Mouse (Mus musculus): ENCODE measurements at regions not wholly inside any gene's neighbourhood (a gene's known extent, or its start where the extent isn't known, plus 50 kb on each side); places are given as distances from the start of the nearest gene placed in this dataset.

DNA sequence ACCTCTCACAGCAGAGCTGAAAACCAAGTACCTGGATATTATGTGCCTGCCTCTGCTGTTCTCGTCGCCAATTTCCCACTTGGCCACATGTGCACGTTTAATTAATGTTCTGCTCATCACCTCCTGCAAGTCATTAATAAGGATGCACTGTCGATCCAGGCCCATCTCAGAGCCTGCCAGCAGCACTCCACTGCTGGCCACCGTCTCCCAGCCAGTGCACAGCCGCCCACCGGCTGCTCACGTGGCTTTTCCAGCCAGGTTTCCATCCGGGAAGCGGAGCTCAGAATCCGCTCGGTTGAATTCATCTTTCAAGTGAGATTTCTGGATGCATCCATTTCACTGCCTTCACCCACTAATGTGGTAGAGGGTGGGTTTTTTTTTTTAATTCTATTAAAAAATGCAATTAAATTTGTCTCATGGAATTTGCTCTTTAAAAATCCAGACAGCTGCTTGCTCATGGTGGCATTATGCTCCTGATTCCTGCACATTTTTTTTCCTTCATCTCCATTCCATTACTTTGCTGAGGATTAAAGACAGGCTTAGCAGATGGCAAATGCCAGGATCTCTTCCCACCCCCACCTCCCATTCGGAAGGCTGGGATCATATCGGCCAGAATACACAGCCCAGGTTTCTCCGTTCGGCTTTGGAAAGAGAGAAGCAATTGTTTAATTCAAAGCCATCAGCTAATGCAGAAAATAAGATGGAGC is 113.9 kb upstream of the Lmo4 start:
- Histone ChIP-seq H3K4me3 (no peak overlapping the region), H3K9ac (replicated peaks) (peak overlapping the region; percentile 34), H3K4me2 (replicated peaks) (peak overlapping the region; percentile 38), H3K27me3 (no peaks in the 10 kb centered on the region), H3K36me3 (no peaks in the 10 kb centered on the region), H3K27ac (replicated peaks) (peak overlapping the region; percentile 60), H3K4me1 (peaks cover 18% of the 10 kb centered on the region), H3K9me3 (no peaks in the 10 kb centered on the region)
- 15% methylated on average over 16 of the region's 16 CpGs for WGBS
- peak; percentile 69 for ATAC-seq (replicated peaks)

DNA sequence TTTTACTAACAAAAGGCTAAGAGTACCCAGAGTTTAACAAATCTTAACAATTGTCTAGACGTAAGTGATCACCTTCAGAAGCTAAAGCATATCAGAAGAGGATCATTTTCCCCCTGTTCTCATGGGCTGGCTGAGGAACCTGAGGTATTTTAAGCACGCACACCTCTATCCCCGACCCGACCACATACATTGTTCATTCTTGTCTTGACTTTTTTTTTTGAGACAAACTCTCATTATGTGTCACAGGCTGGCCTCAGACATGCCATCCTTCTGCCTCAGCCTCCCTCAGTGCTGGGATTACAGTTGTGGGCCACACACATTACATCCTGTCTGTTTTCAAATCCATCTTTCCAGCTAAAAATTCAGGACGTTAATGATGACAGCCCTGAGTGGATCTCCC is 105.7 kb upstream of the Lmo4 start:
- no peak overlapping the region for H3K27ac ChIP-seq (replicated peaks)
- H3K36me3 ChIP-seq, result no peaks in the 10 kb centered on the region
- H3K4me3 ChIP-seq, result no peak overlapping the region
- H3K9me3 ChIP-seq, result no peaks in the 10 kb centered on the region
- no peaks in the 10 kb centered on the region for H3K4me1 ChIP-seq
- H3K4me2 ChIP-seq (replicated peaks), result no peak overlapping the region
- H3K9ac ChIP-seq (replicated peaks), result no peak overlapping the region
- no peak for ATAC-seq (replicated peaks)
- H3K27me3 ChIP-seq, result 0 out of 2 replicates have a peak, but pooled peaks cover 2% of the 10 kb centered on the region
- WGBS, result 90% methylated on average over 5 of the region's 5 CpGs

- no peaks in the 10 kb centered on the region for H3K36me3 ChIP-seq
- H3K27ac ChIP-seq (replicated peaks), result no peak overlapping the region
- no peak overlapping the region for H3K9ac ChIP-seq (replicated peaks)
- WGBS, result 75% methylated on average over 4 of the region's 4 CpGs
- ATAC-seq (replicated peaks), result peak; percentile 62; the same call in 1 of the 2 replicates
- H3K27me3 ChIP-seq, result 0 out of 2 replicates have a peak, but pooled peaks cover 2% of the 10 kb centered on the region
- H3K4me1 ChIP-seq, result 0 out of 2 replicates have a peak, but pooled peaks cover 12% of the 10 kb centered on the region
- H3K4me2 ChIP-seq (replicated peaks), result no peak overlapping the region
- no peaks in the 10 kb centered on the region for H3K9me3 ChIP-seq
- no peak overlapping the region for H3K4me3 ChIP-seq
Measured at GRCm38 (mm10) chr3:144308616-144309015, 103.6 kb upstream of the Lmo4 start.

GRCm38 (mm10) chr3:144307557-144307956 is 102.5 kb upstream of the Lmo4 start:
- Histone ChIP-seq H3K27me3 (0 out of 2 replicates have a peak, but pooled peaks cover 2% of the 10 kb centered on the region), H3K4me1 (0 out of 2 replicates have a peak, but pooled peaks cover 12% of the 10 kb centered on the region), H3K9ac (replicated peaks) (no peak overlapping the region), H3K27ac (replicated peaks) (no peak overlapping the region), H3K36me3 (no peaks in the 10 kb centered on the region), H3K4me3 (no peak overlapping the region), H3K9me3 (no peaks in the 10 kb centered on the region), H3K4me2 (replicated peaks) (no peak overlapping the region)
- ATAC-seq (replicated peaks), result no peak
- WGBS, result 82% methylated on average over 3 of the region's 3 CpGs

DNA sequence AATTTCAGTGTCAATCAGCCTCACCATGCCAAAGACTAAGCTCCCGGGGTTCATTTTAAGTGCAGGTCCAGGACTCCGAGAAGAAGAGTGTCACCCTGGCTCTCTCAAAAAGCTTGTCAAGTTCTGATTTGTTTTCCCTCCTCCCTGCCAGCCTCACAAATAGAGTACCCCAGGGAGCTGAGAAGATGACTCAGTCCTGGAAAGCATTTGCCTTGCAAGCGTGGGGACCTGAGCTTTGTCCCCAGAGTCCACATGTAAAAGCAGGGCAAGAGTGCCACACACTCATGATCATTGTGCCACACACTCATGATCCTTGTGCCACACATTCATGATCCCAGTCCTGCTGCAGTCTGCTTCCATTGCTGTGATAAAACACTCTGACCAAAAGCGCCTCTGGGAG is 100.4 kb upstream of the Lmo4 start:
- 0 out of 2 replicates have a peak, but pooled peaks cover 12% of the 10 kb centered on the region for H3K4me1 ChIP-seq
- no peaks in the 10 kb centered on the region for H3K9me3 ChIP-seq
- no peak overlapping the region for H3K4me2 ChIP-seq (replicated peaks)
- 48% methylated on average over 4 of the region's 4 CpGs for WGBS
- no peaks in the 10 kb centered on the region for H3K36me3 ChIP-seq
- H3K27me3 ChIP-seq, result no peaks in the 10 kb centered on the region
- no peak overlapping the region for H3K27ac ChIP-seq (replicated peaks)
- ATAC-seq (replicated peaks), result no peak
- H3K9ac ChIP-seq (replicated peaks), result no peak overlapping the region
- H3K4me3 ChIP-seq, result no peak overlapping the region

- ATAC-seq (replicated peaks), result no peak
- H3K9me3 ChIP-seq, result no peaks in the 10 kb centered on the region
- H3K4me2 ChIP-seq (replicated peaks), result no peak overlapping the region
- no peaks in the 10 kb centered on the region for H3K36me3 ChIP-seq
- H3K4me3 ChIP-seq, result no peak overlapping the region
- no peak overlapping the region for H3K27ac ChIP-seq (replicated peaks)
- no peaks in the 10 kb centered on the region for H3K27me3 ChIP-seq
- no peak overlapping the region for H3K9ac ChIP-seq (replicated peaks)
- 8% methylated on average over 4 of the region's 4 CpGs for WGBS
- H3K4me1 ChIP-seq, result 0 out of 2 replicates have a peak, but pooled peaks cover 12% of the 10 kb centered on the region
Measured at GRCm38 (mm10) chr3:144304924-144305323, 99.9 kb upstream of the Lmo4 start.

DNA sequence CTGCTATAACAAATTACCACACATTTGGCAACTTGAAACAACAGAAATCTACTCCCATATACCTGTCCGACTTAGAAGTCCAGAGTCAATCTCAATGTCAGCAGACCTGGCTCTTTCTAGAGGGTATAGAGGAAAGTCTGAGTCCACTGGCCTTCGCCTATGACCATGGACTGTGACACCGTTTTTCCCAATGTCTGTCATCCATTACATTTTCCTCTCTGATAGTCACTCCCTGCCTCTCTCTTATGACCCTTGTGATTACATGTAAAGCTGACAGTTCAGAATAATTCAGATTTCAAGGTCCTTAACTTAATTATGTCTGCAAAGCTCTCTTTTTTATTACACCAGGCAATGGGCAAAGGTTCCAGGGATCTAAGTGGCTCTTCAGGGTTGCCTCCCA is 97.6 kb upstream of the Lmo4 start:
- 95% methylated on average over 3 of the region's 3 CpGs for WGBS
- H3K9ac ChIP-seq (replicated peaks), result no peak overlapping the region
- no peak overlapping the region for H3K27ac ChIP-seq (replicated peaks)
- H3K4me3 ChIP-seq, result no peak overlapping the region
- no peak overlapping the region for H3K4me2 ChIP-seq (replicated peaks)
- H3K36me3 ChIP-seq, result no peaks in the 10 kb centered on the region
- no peaks in the 10 kb centered on the region for H3K9me3 ChIP-seq
- 0 out of 2 replicates have a peak, but pooled peaks cover 12% of the 10 kb centered on the region for H3K4me1 ChIP-seq
- no peaks in the 10 kb centered on the region for H3K27me3 ChIP-seq
- ATAC-seq (replicated peaks), result no peak

- Histone ChIP-seq H3K9me3 (no peaks in the 10 kb centered on the region), H3K27ac (replicated peaks) (no peak overlapping the region), H3K27me3 (no peaks in the 10 kb centered on the region), H3K4me2 (replicated peaks) (no peak overlapping the region), H3K4me1 (0 out of 2 replicates have a peak, but pooled peaks cover 12% of the 10 kb centered on the region), H3K9ac (replicated peaks) (no peak overlapping the region), H3K4me3 (no peak overlapping the region), H3K36me3 (no peaks in the 10 kb centered on the region)
- 90% methylated on average over 3 of the region's 3 CpGs for WGBS
- ATAC-seq (replicated peaks), result no peak
Measured at GRCm38 (mm10) chr3:144301068-144301467, 96.0 kb upstream of the Lmo4 start.

GRCm38 (mm10) chr3:144299239-144299638 is 94.2 kb upstream of the Lmo4 start:
- 93% methylated on average over 5 of the region's 5 CpGs for WGBS
- ATAC-seq (replicated peaks), result 0 out of 2 replicates have a peak, but pooled peaks have one; percentile 13
- Histone ChIP-seq H3K4me2 (replicated peaks) (no peak overlapping the region), H3K36me3 (no peaks in the 10 kb centered on the region), H3K4me3 (no peak overlapping the region), H3K4me1 (no peaks in the 10 kb centered on the region), H3K9ac (replicated peaks) (no peak overlapping the region), H3K9me3 (no peaks in the 10 kb centered on the region), H3K27me3 (no peaks in the 10 kb centered on the region), H3K27ac (replicated peaks) (no peak overlapping the region)

DNA sequence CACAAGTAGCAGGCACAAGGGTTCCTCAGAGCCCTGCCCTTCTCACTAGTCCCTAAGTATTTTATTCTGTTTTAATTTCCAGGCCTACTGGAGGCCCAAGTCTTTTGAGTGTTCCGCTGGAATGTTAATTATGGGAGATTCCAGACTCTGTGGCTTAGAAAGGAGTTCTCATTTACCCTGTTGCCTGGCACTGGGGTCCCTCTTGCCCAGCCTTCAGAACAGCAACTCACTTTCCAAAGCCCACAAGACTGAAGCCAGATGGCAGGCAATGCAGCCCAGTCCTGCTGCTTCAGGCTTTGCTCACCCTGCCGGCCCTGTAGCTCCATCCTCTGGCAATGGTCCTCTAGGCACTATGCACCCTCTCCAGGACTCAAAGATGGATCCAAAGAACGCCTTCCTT is 84.5 kb upstream of the Lmo4 start:
- H3K27me3 ChIP-seq, result no peaks in the 10 kb centered on the region
- no peaks in the 10 kb centered on the region for H3K36me3 ChIP-seq
- no peak overlapping the region for H3K4me2 ChIP-seq (replicated peaks)
- no peaks in the 10 kb centered on the region for H3K4me1 ChIP-seq
- H3K9me3 ChIP-seq, result no peaks in the 10 kb centered on the region
- no peak overlapping the region for H3K4me3 ChIP-seq
- peak; percentile 80 for ATAC-seq (replicated peaks)
- no peak overlapping the region for H3K27ac ChIP-seq (replicated peaks)
- H3K9ac ChIP-seq (replicated peaks), result no peak overlapping the region
- WGBS, result 62% methylated on average over 3 of the region's 3 CpGs

GRCm38 (mm10) chr3:144286100-144286499 is 81.1 kb upstream of the Lmo4 start:
- no peak overlapping the region for H3K4me3 ChIP-seq
- WGBS, result 93% methylated on average over 8 of the region's 8 CpGs
- no peaks in the 10 kb centered on the region for H3K4me1 ChIP-seq
- no peak overlapping the region for H3K27ac ChIP-seq (replicated peaks)
- H3K9me3 ChIP-seq, result no peaks in the 10 kb centered on the region
- H3K36me3 ChIP-seq, result no peaks in the 10 kb centered on the region
- ATAC-seq (replicated peaks), result no peak
- H3K9ac ChIP-seq (replicated peaks), result no peak overlapping the region
- no peak overlapping the region for H3K4me2 ChIP-seq (replicated peaks)
- H3K27me3 ChIP-seq, result no peaks in the 10 kb centered on the region

GRCm38 (mm10) chr3:144284326-144284725 is 79.3 kb upstream of the Lmo4 start:
- H3K4me1 ChIP-seq, result no peaks in the 10 kb centered on the region
- H3K9ac ChIP-seq (replicated peaks), result no peak overlapping the region
- no peaks in the 10 kb centered on the region for H3K27me3 ChIP-seq
- H3K4me2 ChIP-seq (replicated peaks), result no peak overlapping the region
- H3K9me3 ChIP-seq, result no peaks in the 10 kb centered on the region
- 91% methylated on average over 3 of the region's 3 CpGs for WGBS
- no peak for ATAC-seq (replicated peaks)
- no peaks in the 10 kb centered on the region for H3K36me3 ChIP-seq
- no peak overlapping the region for H3K27ac ChIP-seq (replicated peaks)
- no peak overlapping the region for H3K4me3 ChIP-seq

DNA sequence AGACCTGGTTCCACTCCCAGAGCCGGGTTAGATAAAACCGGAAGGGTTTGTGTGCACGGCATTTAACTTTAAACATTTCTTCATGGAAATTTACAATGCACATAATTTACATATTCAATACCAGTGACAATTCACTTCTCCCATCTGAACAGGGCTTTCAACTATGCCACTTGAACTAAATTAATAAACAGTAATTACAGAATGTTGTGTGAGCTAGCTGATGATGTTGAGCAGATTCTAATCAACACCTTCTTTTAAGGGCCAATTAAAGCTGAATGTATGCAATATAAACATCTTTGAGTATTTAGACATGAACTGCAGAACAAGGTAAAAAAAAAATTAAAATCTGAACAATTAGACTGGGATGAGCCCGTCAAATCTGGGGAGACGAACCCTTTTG is 68.1 kb upstream of the Lmo4 start:
- whole genome bisulfite sequencing, result 55% methylated on average over 5 of the region's 5 CpGs
- no peak for ATAC-seq (replicated peaks)
- H3K9me3 ChIP-seq, result no peaks in the 10 kb centered on the region
- no peak overlapping the region for H3K4me2 ChIP-seq (replicated peaks)
- H3K4me3 ChIP-seq, result no peak overlapping the region
- no peaks in the 10 kb centered on the region for H3K27me3 ChIP-seq
- H3K4me1 ChIP-seq, result no peaks in the 10 kb centered on the region
- H3K36me3 ChIP-seq, result no peaks in the 10 kb centered on the region
- H3K9ac ChIP-seq (replicated peaks), result no peak overlapping the region
- no peak overlapping the region for H3K27ac ChIP-seq (replicated peaks)
